ENCODE assay signal across 14 mouse cellular contexts in genomic region chr9:67842797-67843196, GRCm38 (mm10). TPM values are rescaled to one million over a fixed set of nuclear protein-coding genes. Genes with fewer than 3 reads are reported as not detected.
DNase-seq lines count a peak whose midpoint lies in the region; TF ChIP-seq lines count a peak whose summit lies in the region.
"Had no signal": no experiment of that assay in that cellular context is flagged by ENCODE, and none has a peak within 500 bp of the region (broad histone marks: within the 10 kb centered on the region; RNA-seq: fewer than 3 reads in every experiment).

No protein-coding gene starts in this region.

- DNase-seq in cerebellum, adult 9-10 months, result peak; percentile 23
- no peak for DNase-seq in cerebellum, adult 8-10 months
- peak; percentile 53 for DNase-seq in kidney, adult 9 months
- no peak for DNase-seq in kidney, adult 18-20 months
- peak; percentile 69 for DNase-seq in adipocyte (ENCODE audit: low spot score)
- peak; percentile 46 for DNase-seq in lung, postnatal 10 days
- DNase-seq in retina, embryonic 14.5 days (ENCODE audit: low spot score), result no peak
- no peak for DNase-seq in layer of hippocampus, adult 2 months (ENCODE audit: low spot score in 2 of 2)
- DNase-seq: adrenal gland, adult 8-10 months; B cell, adult 2 months; heart, postnatal 14 days; right cerebral cortex, postnatal 25 days; thymus, postnatal 25 days had no signal

- no peak for TF ChIP-seq CTCF in layer of hippocampus, adult 2 months (conservative IDR thresholded peaks at IDR 0.05)

- H3K4me3 ChIP-seq in layer of hippocampus, adult 2 months, result no peak overlapping the region; the same call in 1 of the 2 replicates

- H3K27ac ChIP-seq in layer of hippocampus, adult 2 months, result no peak overlapping the region

RNA-seq across cellular contexts. Expression of gene Vps13c, which starts 2.6 kb away (rescaled TPM):
- 100 to 1,000 TPM; 113 to 121 TPM for total RNA-seq in layer of hippocampus, adult 2 months (2021)

RNA-seq across cellular contexts. Expression of gene C2cd4a, which starts 10.7 kb away (rescaled TPM):
- 1 to 10 TPM; 3.1 to 3.8 TPM for total RNA-seq in layer of hippocampus, adult 2 months (2021)
- total RNA-seq: heart, postnatal 14 days; neutrophil, adult 5-6 weeks had no signal

Comparison
In these comparisons a context has a peak if more than half of its experiments do, and no peak if none do; other contexts are left out.
1. DNase-seq: peak in cerebellum, adult 9-10 months (single experiment), kidney, adult 9 months (single experiment), adipocyte (single experiment) and lung, postnatal 10 days (single experiment); none in cerebellum, adult 8-10 months (single experiment), kidney, adult 18-20 months (single experiment), retina, embryonic 14.5 days (single experiment) and layer of hippocampus, adult 2 months (0 of 2).